Mouse (Mus musculus) bone marrow macrophage, adult 2 months (primary cell): ENCODE data around the gene 9530068E07Rik.

Experiments used
- CTCF ChIP-seq: IDR thresholded peaks from 2 replicates; pipeline ENCODE4 v1.5.1; 2012; ENCODE audit warnings: low read depth, mild to moderate bottlenecking, low read length, moderate library complexity
- POLR2A ChIP-seq: IDR thresholded peaks from 2 replicates; pipeline ENCODE4 v1.6.1; 2012; ENCODE audit warnings: mild to moderate bottlenecking, low read depth, low read length, borderline replicate concordance

- no peak for TF ChIP-seq CTCF
- no peak for TF ChIP-seq POLR2A
Observed at GRCm38 (mm10) chr11:52419246-52419645, 23.0 kb downstream of the 9530068E07Rik start.
